Mouse (Mus musculus) gastrocnemius, postnatal 36 days (tissue): ENCODE data around the gene Ehd3. TPM values are rescaled to one million over a fixed set of nuclear protein-coding genes. Genes with fewer than 3 reads are reported as not detected.

Source experiments
- DNase-seq, 2 experiments: peaks; one replicate each; pipeline ENCODE4 v3.0.0; 2022
- intact Hi-C: fragments of 180-260 bp; cut with DNase I; formaldehyde crosslinking; loops from one replicate; pipeline ENCODE4 v1.15.1; 2025
- long read RNA-seq, 2 experiments: library from polyadenylated mRNA; stranded (forward); transcript quantifications; one replicate each; pipeline ENCODE4 v2.0.0; 2021
- total RNA-seq, 2 experiments: library from RNA; stranded (reverse); gene quantifications; 2 replicates each; pipeline ENCODE4 v1.2.3; 2021

Ehd3 gene
- 1 to 10 TPM; 3.4 to 3.6 TPM for total RNA-seq
- long read RNA-seq, experiment 1, partial matches to known transcripts, result 0 of 3 reads
- long read RNA-seq, experiment 1, other reads (novel, unspliced or antisense), result 1 of 3 reads
- long read RNA-seq, experiment 2, result 0 reads

DNA sequence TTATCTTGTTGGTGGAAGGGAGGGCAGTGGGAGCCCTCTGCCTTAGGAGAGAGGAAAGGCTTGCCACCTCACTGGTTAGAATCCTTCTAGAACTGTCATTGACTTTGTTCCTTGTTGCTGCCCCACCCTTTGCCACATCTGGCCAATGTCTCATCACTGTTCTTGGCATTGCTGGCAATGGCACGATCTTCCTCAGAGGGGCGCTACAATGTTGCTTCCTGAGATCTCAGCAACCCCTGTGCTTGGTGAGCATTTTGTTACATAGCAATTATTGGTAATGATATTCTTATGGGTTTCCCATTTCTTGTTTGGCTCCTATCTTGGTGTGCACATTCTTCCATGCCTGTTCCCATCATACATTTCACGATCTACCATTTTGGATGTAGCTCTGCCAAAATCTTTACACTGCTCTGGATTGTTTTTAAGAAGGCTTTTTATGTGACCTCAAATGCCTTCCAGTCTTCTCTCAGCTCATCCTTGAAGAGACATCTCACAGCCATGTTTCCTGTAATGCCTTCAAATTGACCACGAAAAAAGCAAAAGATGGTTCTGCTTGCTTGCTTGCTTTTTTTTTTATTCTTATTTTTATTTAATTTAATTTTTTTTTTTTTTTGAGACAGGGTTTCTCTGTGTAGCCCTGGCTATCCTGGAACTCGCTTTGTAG is at the start of gene Ehd3:
Ehd3 (plus strand) TSS at position 614 of the 664 bp plus-strand sequence.
- DNase-seq, result no peak
- intact Hi-C loops, result loop anchor here (2.0 kb wide), 1 partner anchor 77 kb away; no protein-coding TSS in a partner anchor

DNA sequence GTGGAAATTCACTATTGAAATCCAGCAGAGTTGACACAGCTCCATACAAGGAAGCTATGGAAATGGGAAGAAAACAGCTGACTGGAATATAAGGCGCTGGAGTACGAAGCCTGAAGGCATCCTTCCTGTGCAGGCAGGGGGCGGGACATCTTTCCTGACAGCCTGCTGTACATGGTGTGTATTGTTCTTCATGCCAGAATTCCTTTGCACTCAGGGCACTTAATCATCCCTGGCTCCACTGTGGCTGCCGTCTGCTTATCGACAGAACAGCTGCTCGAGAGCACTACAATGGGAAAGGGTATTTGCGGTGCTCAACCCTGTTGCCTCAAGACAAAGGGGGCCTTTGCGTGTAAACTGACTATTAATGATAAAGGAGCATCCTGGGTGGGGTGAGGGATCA is 33.0 kb upstream of the Ehd3 start:
- DNase-seq, result no peak

GRCm38 (mm10) chr17:73786642-73787311 is 17.2 kb upstream of the Ehd3 start:
- intact Hi-C loops, result no loop called here
- no peak for DNase-seq

More for the DNA sequence above, 33.0 kb upstream of the Ehd3 start:
- intact Hi-C loops, result no loop called here

DNA sequence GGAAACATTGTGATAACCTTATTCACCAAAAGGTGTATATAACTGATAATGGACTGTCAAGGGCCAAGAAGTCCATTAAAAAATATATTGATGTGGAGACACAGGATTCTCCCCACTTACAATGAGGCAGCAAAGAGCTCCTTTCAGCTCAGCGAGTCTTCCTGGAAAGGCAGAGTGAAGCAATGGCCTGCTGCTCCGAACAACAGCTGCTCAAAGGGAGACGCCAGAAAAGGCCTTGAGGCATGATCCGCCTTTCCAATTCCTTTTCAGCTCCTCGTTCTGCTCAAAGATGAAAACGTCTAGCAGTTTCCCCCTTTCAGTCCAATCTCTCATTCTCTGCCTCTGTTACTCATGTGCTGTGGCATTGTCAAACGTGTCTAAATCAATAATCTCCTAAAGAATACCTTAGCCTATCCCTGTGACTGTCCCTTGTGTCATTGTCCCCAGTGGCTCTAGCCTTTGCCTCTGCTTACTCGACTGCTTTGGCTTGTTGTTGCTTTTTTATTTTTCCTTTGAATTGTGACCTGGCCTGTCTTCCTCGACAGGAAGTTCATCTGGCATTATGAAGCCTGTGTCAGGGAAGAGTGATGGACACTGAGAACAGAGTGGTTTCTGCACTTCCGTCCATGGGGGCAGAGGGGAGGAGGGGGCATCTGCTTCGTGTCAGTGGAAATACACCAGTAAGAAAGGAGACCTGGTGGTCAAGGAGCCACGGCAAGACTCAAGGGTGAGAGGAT is 13.5 kb upstream of the Ehd3 start:
- DNase-seq, result no peak
- intact Hi-C loops, result no loop called here

- DNase-seq, result no peak
- intact Hi-C loops, result no loop called here
Measured at GRCm38 (mm10) chr17:73796789-73797188, 7.1 kb upstream of the Ehd3 start.

DNA sequence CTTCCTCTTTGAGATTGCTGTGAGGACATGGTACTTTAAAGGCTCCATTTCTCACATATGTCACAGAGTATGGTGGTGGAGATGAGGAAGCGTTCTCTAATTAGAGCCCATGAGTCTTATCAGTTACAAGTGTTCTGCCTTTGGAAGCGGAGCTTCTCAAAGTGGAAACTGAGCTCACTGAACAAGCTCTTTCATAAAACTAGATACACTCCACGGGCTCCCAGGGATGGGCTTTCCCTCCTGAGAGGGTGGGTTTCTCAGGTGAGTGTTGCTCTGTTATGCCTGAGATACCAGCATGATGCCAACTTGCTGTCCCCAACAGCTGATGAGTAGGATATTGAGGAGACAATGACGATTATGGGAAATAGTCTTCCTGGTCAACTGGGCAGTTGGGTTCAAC is 6.2 kb upstream of the Ehd3 start:
- intact Hi-C loops, result no loop called here
- no peak for DNase-seq

DNA sequence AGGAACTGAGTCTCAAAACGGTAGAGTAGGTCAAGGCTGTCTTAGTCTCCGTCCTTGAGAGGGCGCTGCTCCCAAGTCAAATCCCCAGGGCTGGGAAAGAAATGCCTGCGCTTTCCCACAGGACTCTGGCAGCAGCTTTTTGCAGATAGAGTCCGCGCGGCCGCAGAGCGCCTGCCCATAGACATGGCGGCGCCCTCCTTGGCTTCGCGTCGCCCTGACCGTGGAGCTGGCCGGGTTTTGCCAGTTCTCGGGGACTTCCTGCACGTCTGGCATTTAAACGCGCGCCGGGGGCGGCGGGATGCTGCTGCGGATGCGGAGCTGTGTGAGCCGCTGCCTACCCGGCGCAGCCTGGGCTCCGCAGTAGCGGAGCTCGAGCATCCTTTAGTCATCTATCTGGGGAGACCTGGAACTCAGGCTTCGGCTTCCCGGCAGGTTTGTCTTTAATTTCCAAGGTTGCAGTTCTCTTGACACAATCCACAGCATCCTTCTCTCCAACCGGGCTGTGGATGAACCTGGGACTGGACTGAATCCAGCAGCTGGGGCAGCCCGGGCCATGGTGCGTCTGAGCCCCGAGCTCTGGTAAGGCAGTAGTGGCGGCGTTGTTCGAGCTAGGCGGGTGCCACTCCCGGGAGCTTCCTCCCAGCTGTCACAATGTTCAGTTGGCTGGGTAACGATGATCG is 798 bp downstream of the Ehd3 start:
- intact Hi-C loops, result loop anchor here (2.0 kb wide), 1 partner anchor 76 kb away; no protein-coding TSS in a partner anchor
- peak; percentile 76 to 81 for DNase-seq

GRCm38 (mm10) chr17:73806331-73806730 is 2.4 kb downstream of the Ehd3 start:
- DNase-seq, result no peak
- intact Hi-C loops, result no loop called here

DNA sequence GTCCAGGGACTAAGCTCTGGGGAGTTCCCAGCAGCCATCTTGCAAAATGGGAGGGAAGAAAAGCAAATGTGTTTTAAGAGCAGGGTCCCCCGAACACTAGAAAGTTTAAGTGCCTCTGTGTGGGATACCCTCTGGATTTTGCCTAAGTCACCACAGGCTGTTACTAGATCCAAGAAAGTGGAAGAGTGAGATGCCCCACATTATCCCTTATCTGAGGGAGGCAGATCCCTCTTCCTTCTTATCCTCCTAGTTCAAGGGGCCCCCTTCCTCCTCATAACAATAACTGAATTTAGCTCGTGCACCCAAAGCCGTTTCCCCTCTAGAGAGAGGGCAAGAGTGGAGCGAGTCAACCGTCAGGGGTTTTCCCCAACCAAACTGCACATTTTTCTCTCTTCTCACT is 3.3 kb downstream of the Ehd3 start:
- no peak for DNase-seq
- intact Hi-C loops, result no loop called here

DNA sequence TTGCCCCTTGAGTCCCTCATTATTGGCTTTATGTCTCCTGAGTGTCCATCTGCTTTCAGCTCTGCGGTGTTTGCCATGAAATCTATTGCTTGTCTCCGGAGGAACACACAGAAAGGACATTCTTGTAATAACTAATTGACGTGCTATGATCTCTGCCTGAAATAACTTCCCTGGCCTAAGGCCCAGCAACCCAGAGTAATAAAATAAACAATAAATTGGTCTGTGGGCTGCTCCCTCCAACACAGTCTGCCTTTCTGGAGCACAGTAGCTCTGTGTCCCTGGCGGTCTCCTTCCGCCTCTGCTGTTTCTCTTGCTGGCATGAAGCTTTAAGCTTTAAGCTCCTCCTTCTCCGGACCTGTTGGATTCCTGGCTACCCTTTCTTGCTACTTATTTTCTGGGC is 4.5 kb downstream of the Ehd3 start:
- no peak for DNase-seq

GRCm38 (mm10) chr17:73810801-73811200 is 6.9 kb downstream of the Ehd3 start:
- intact Hi-C loops, result no loop called here
- DNase-seq, result no peak

More for the DNA sequence above, 4.5 kb downstream of the Ehd3 start:
- intact Hi-C loops, result no loop called here

DNA sequence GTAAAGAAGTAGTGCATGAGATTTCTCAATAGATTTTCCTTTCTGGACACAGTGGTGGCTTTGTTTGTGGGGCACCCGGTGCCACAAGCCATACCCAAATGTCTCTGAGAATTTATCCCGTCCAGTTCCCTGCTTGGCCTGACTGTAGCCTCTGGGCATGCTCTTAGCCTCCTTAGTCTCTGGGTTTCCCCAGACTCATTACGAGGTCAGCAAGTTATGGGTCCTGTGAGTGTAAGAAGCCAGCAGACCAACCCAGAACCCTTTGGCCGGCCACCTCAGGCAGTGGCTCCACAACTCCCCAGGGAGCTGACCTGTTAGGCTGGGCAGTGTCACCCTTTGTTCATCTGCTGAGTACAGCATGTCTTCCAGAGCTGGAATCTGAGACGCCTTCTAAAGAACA is 7.6 kb downstream of the Ehd3 start:
- intact Hi-C loops, result no loop called here
- DNase-seq, result peak in 1 of 2 experiments; percentile 51

DNA sequence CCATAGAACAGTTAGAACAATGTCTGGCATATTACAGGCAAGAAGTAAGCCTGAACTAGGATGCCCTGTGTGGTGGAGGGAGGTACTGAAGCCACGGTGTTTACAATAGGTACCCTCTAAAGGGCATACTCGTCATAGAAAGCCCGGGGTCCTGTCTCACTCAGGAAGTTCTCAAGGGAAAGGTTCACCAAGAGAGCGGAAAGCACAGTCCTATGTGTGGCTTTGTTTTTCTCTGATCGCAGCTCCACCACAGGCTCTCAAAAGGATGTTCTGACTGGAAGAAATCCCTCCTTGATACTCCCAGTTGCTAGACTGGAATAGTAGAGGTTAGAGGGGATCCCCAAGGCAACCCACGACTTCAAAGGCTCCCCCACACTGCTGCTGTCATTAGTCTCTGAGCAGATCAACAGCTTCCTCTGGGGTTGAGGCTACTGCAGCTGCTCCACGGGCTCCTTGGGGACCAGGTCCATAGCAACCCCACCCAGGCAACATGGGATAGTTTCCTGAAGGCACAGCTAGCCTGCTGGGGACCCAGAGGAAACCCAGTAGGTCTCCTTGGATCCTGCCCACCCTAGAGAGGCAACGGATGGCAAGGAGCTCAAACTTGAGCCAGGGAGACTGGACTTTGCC is 9.2 kb downstream of the Ehd3 start:
- intact Hi-C loops, result no loop called here
- DNase-seq, result no peak

GRCm38 (mm10) chr17:73814500-73815190 is 10.7 kb downstream of the Ehd3 start:
- intact Hi-C loops, result no loop called here
- DNase-seq, result no peak

- DNase-seq, result peak in 1 of 2 experiments; percentile 15
- intact Hi-C loops, result no loop called here
Measured at GRCm38 (mm10) chr17:73817697-73818380, 13.9 kb downstream of the Ehd3 start.

DNA sequence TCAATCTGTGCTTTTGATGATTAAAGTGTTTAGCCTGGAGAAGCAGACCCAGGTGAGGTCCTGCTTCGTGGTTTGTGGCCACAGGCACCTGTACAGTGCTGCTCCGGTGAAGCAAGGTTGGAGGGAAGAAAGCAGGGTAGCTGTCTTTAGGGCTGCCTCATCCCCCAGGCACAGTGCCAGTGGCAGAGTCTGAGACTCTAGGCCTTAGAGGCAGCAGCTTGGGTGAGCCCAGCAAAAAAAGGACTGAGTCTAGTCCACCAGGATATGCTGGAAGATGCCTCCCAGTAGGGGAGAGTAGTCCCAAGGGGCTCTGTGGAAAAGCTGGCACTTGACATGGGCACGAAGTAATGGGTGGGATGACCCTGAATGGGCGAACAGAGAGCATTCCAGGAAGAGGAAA is 15.0 kb downstream of the Ehd3 start:
- DNase-seq, result no peak
- intact Hi-C loops, result no loop called here

GRCm38 (mm10) chr17:73820726-73821125 is 16.8 kb downstream of the Ehd3 start:
- no peak for DNase-seq
- intact Hi-C loops, result no loop called here

GRCm38 (mm10) chr17:73822255-73822654 is 18.3 kb downstream of the Ehd3 start:
- no peak for DNase-seq
- intact Hi-C loops, result no loop called here
